Mouse (Mus musculus): Measurements from ENCODE around the gene Tgfbr3. TPM values are rescaled to one million over a fixed set of nuclear protein-coding genes. Genes with fewer than 3 reads are reported as not detected.

Tgfbr3 gene
- total and polyA plus RNA-seq, 3 experiments = 171 to 233 (median 206) TPM

GRCm38 (mm10) chr5:107110089-107110879 lies 179.1 kb downstream of the Tgfbr3 start:
- DNase-seq = no peak

GRCm38 (mm10) chr5:107109416-107109815 lies 180.0 kb downstream of the Tgfbr3 start:
- DNase-seq = no peak

- no peak for DNase-seq
These were observed 182.6 kb downstream of the Tgfbr3 start for GRCm38 (mm10) chr5:107106793-107107192.

- no peak for DNase-seq
These were observed 183.3 kb downstream of the Tgfbr3 start for GRCm38 (mm10) chr5:107106139-107106538.

GRCm38 (mm10) chr5:107103591-107103990 lies 185.8 kb downstream of the Tgfbr3 start:
- peak; percentile 81 for DNase-seq

- DNase-seq = no peak
These were observed 186.5 kb downstream of the Tgfbr3 start for GRCm38 (mm10) chr5:107102916-107103315.

GRCm38 (mm10) chr5:107101684-107102083 lies 187.7 kb downstream of the Tgfbr3 start:
- DNase-seq = no peak

- DNase-seq = no peak
These were observed 188.3 kb downstream of the Tgfbr3 start for GRCm38 (mm10) chr5:107101135-107101534.

GRCm38 (mm10) chr5:107099634-107100033 lies 189.8 kb downstream of the Tgfbr3 start:
- DNase-seq = no peak

GRCm38 (mm10) chr5:107099076-107099475 lies 190.4 kb downstream of the Tgfbr3 start:
- peak; percentile 66 for DNase-seq

- no peak for DNase-seq
These were observed 191.4 kb downstream of the Tgfbr3 start for GRCm38 (mm10) chr5:107098007-107098406.

GRCm38 (mm10) chr5:107097314-107097713 lies 192.1 kb downstream of the Tgfbr3 start:
- no peak for DNase-seq

- no peak for DNase-seq
These were observed 195.2 kb downstream of the Tgfbr3 start for GRCm38 (mm10) chr5:107094233-107094632.

GRCm38 (mm10) chr5:107093253-107093652 lies 196.2 kb downstream of the Tgfbr3 start:
- DNase-seq = peak; percentile 41

GRCm38 (mm10) chr5:107092137-107092536 lies 197.3 kb downstream of the Tgfbr3 start:
- no peak for DNase-seq

GRCm38 (mm10) chr5:107089966-107090365 lies 199.5 kb downstream of the Tgfbr3 start:
- DNase-seq = no peak

- peak; percentile 85 for DNase-seq
These were observed 201.3 kb downstream of the Tgfbr3 start for GRCm38 (mm10) chr5:107087829-107088808.

- DNase-seq = peak; percentile 92
These were observed 202.1 kb downstream of the Tgfbr3 start for GRCm38 (mm10) chr5:107087291-107087690.

GRCm38 (mm10) chr5:107086166-107086565 lies 203.3 kb downstream of the Tgfbr3 start:
- no peak for DNase-seq

GRCm38 (mm10) chr5:107084431-107084830 lies 205.0 kb downstream of the Tgfbr3 start:
- no peak for DNase-seq

- no peak for DNase-seq
These were observed 207.4 kb downstream of the Tgfbr3 start for GRCm38 (mm10) chr5:107082011-107082410.

GRCm38 (mm10) chr5:107080986-107081624 lies 208.3 kb downstream of the Tgfbr3 start:
- no peak for DNase-seq

Measured in adrenal gland, adult 2 months (tissue).